Mouse (Mus musculus) myocyte (in vitro differentiated cells): ENCODE measurements around the gene Pzp.
A peak's percentile ranks its signal among the peaks of the same experiment; 100 is the strongest.

Source experiments
- MYOD1 ChIP-seq, 3 experiments: IDR thresholded peaks; one replicate each; pipeline ENCODE4 v1.6.1; 2011; ENCODE audit warnings: control low read depth in 2 of 3, low read depth in 2 of 3, mild to moderate bottlenecking in 2 of 3, moderate library complexity in 1 of 3; ENCODE audit not compliant: insufficient read length in 2 of 3, control insufficient read depth in 1 of 3
- MYOG ChIP-seq, 3 experiments: IDR thresholded peaks; one replicate each; pipeline ENCODE4 v1.6.1; 2011; ENCODE audit warnings: control low read depth in 2 of 3, low read depth in 2 of 3, mild to moderate bottlenecking in 2 of 3; ENCODE audit not compliant: insufficient read length in 2 of 3, control insufficient read depth in 1 of 3, insufficient read depth in 1 of 3
- POLR2A ChIP-seq: IDR thresholded peaks from one replicate; pipeline ENCODE4 v1.6.1; 2011; ENCODE audit warnings: low read depth, mild to moderate bottlenecking, control low read depth, moderate library complexity; ENCODE audit not compliant: insufficient read length
- TCF12 ChIP-seq: IDR thresholded peaks from one replicate; pipeline ENCODE4 v1.6.1; 2011; ENCODE audit warnings: mild to moderate bottlenecking, control low read depth; ENCODE audit not compliant: poor library complexity, insufficient read depth, severe bottlenecking
- USF1 ChIP-seq: IDR thresholded peaks from one replicate; pipeline ENCODE4 v1.6.1; 2011; ENCODE audit warnings: low read depth, mild to moderate bottlenecking, control low read depth, moderate library complexity

GRCm38 (mm10) chr6:128447063-128447462 is 79.5 kb downstream of the Pzp start:
- TF ChIP-seq POLR2A, result no peak
- no peak for TF ChIP-seq TCF12
- TF ChIP-seq MYOD1 (IDR thresholded peaks at IDR 0.05; ENCODE audit: control insufficient read depth in 1 of 3, insufficient read length in 2 of 3, low read depth in 2 of 3), result peak in 2 of 3 experiments; percentile 81 to 84
- TF ChIP-seq USF1, result peak; percentile 51
- peak in 1 of 3 experiments; percentile 30 for TF ChIP-seq MYOG (IDR thresholded peaks at IDR 0.05; ENCODE audit: control insufficient read depth in 1 of 3, insufficient read depth in 1 of 3, insufficient read length in 2 of 3, low read depth in 2 of 3)
